Mouse (Mus musculus) adrenal gland, adult 2 months (tissue): ENCODE measurements around the gene Bax. TPM values are rescaled to one million over a fixed set of nuclear protein-coding genes. Genes with fewer than 3 reads are reported as not detected.
A peak's percentile ranks its signal among the peaks of the same experiment; 100 is the strongest.

Experiments used
- DNase-seq: peaks from one replicate; pipeline ENCODE4 v3.0.0; 2021
- microRNA-seq, 2 experiments: library from miRNA; unstranded; fragments of <30 nt; microRNA quantifications; one replicate each; pipeline ENCODE4 v1.2.0; 2021
- polyA plus RNA-seq: library from polyadenylated mRNA; depleted of rRNA; stranded (reverse); fragments of >200 nt; gene quantifications from 2 replicates; pipeline ENCODE4 v1.2.3, GENCODE M21; 2012; rRNA removed
- total RNA-seq, 2 experiments: library from RNA; stranded (reverse); gene quantifications; 2 replicates each; pipeline ENCODE4 v1.2.3; 2021

Bax gene
- total and polyA plus RNA-seq, 3 experiments, result 52.5 to 148 (median 60.6) TPM

DNA sequence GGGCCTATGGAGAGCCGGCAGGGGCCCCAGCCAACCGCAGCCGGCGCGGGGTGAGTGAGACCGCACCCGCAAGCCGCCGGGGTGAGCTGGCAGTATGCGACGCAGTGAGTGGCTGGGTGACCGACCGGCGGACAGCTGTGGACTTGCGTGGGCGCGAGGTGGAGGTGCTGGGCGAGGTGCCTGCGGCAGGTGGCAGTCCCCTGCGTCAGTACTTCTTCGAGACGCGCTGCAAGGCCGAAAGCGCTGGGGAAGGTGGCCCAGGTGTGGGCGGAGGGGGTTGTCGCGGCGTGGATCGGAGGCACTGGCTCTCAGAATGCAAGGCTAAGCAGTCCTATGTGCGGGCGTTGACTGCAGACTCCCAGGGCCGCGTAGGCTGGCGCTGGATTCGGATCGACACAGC lies 51.1 kb downstream of the Bax start:
- no peak for DNase-seq

DNA sequence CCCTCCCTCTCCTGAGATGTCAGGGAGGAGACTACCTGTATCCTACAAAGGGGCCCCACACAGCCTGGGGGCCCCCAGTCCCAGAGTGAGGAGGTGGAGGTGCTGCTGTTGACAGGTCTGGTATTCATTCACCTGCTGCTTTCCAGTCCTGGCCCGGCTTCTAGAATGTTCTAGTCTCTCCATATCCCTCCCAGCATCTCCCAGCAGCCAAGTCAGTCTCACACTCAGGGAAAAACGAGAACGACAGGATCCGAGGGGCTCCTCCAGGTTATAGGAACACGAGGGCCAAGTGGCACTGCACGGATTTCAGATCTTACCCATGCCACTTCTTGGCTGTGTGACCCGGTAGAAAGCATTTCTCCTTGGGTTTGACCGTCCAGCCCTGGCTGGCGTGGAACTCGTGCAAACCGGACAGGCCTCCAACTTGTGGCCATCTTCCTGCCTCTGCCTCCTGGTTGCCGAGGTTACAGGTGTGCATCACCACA lies 51.9 kb downstream of the Bax start:
- DNase-seq, result no peak

DNA sequence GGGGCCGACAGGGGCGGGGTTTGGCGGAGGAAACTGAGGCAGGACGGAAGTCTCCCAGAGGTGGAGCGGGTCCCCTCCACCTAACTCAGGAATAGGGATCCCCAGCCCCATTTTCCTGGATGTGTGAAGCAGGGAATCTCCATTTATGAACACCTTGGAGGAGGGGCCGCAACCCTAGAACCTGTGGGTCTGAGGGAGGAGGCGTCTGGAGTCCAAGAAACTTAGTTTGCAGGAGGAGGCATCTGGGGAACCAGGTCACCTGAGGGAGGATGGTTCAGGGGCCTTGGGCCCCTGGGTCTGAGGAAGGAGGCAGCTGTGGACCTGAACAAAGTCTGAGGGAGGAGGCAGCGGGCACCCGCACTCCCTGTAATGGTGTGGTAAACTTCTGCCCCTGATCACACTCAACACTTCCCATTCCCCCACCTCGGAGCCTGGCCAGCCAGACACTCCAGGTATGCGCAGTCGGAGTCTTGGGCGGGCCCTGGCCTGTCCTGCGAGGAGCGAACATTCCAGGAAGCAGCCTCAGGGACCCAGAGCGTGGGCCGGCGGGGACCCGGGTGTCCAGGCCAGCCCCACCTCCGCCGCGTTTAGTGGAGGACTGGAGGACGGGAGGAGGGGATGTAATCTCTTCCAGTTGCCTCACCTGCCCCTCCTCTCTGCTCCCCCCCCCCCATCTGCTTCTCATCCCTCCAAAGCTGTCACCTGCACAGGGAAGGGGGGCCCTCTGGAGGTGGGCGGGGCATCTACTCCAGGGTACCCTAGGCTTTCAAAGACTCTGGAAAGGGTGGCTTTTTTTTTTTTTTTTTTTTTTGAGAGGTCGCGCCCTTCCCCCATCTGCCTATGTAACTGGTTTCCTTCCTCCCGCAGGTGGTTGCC lies 52.6 kb downstream of the Bax start:
- DNase-seq, result no peak

DNA sequence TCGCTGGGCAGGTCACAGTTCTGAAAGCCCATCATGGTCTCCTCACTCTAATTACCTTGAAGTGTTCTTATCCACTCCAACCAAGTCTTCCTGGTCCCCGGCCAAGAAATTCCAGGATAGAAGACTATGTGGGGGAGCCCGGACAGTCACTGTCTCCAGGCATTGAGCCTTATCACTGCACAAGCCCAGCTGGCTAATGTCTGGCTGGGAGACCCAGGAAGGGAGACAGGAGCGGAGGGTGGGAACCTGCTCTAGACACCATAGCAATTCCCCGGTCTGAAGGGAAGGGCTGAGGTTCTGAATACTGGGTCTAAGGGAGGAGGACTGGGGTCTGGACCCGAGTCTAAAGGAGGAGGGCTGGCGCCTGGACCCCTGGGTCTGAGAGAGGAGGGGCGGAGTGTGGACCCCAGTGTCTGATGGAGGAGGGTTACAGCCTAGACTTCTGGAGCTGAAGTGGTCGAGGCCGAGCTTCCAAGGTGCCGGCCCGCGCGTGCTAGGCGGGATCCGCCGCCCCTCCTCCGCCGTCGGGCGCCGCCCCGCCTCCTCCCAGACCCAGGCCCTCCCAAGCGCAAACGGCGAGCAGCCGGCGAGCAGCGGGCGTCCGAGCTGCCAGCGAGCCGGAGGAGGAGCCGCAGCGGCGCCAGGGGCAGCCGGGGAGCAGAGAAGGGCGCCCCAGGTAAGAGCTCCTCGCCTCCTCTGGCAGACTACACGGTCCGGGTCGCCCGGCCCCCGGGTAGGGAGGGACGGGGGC lies 53.4 kb downstream of the Bax start, which contains the start of gene Ntf5:
Gene Ntf5, plus strand, starts transcription at position 583 of the 751 bp plus-strand sequence.
- DNase-seq, result peak; percentile 32

DNA sequence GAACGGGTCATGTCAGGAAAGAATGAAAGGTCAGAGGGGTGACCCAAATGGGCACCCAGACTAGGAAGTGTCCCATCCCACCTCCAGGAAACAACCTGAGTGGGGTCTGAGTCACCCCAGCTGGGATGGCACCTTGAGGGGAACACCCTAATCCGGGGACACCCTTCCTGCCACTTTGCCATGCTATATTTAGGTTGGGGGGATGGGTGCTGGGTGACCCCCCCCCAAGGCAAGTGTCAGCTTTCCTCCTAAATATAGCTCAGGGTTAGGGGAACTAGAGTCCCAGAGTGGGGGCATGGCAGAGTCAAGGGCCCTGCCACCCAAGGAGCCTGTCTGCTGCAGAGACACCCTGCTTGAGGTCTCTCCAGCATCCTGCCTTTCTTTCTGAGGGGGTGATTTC lies 54.3 kb downstream of the Bax start:
- DNase-seq, result no peak

Small RNAs within 50 kb of the gene (microRNA-seq; reads per million reads assigned to microRNA genes)
- 0.83 to 1.8 reads per million in 2 experiments for gene Gm22133

Other genes starting within 250 kb of the Bax start
Only the 30 nearest of the 33 such genes appear.
- gene Cd37, start 227.8 kb downstream of the Bax start, total RNA-seq, result 1 to 10 TPM; 2.9 to 5.2 TPM
- 10.9 and 14.3 TPM in 2 replicates for gene Cd37, start 227.8 kb downstream of the Bax start, polyA plus RNA-seq
- gene Slc6a16, start 225.8 kb downstream of the Bax start, total RNA-seq, result not detected
- 0.04 TPM in 1 of 2 replicates, not detected in the other for gene Slc6a16, start 225.8 kb downstream of the Bax start, polyA plus RNA-seq
- not detected for gene Slc6a21, start 189.4 kb downstream of the Bax start, total RNA-seq
- not detected in 2 replicates for gene Slc6a21, start 189.4 kb downstream of the Bax start, polyA plus RNA-seq
- 1 to 10 TPM; 5.2 to 9.4 TPM for gene Trpm4, start 133.1 kb downstream of the Bax start, total RNA-seq
- 8.8 and 11.2 TPM in 2 replicates for gene Trpm4, start 133.1 kb downstream of the Bax start, polyA plus RNA-seq
- gene Hrc, start 131.6 kb downstream of the Bax start, total RNA-seq, result under 1 TPM in 1 of 2 experiments, not detected in 1; 0.23 TPM
- 0.18 TPM in 1 of 2 replicates, not detected in the other for gene Hrc, start 131.6 kb downstream of the Bax start, polyA plus RNA-seq
- 1 to 10 TPM; 1.1 to 2.8 TPM for gene Ppfia3, start 99.9 kb downstream of the Bax start, total RNA-seq
- gene Ppfia3, start 99.9 kb downstream of the Bax start, polyA plus RNA-seq, result 4.3 and 4.7 TPM in 2 replicates
- gene Lin7b, start 96.3 kb downstream of the Bax start, total RNA-seq, result 1 to 10 TPM; 2.4 to 3.8 TPM
- 5.7 and 10.3 TPM in 2 replicates for gene Lin7b, start 96.3 kb downstream of the Bax start, polyA plus RNA-seq
- 100 to 1,000 TPM; 219 to 278 TPM for gene Snrnp70, start 71.2 kb downstream of the Bax start, total RNA-seq
- gene Snrnp70, start 71.2 kb downstream of the Bax start, polyA plus RNA-seq, result 230 and 236 TPM in 2 replicates
- not detected for gene Kcna7, start 61.2 kb downstream of the Bax start, total RNA-seq
- gene Kcna7, start 61.2 kb downstream of the Bax start, polyA plus RNA-seq, result not detected in 2 replicates
- gene Ntf5, start 53.2 kb downstream of the Bax start, total RNA-seq, result not detected
- not detected in 2 replicates for gene Ntf5, start 53.2 kb downstream of the Bax start, polyA plus RNA-seq
- gene Lhb, start 46.1 kb downstream of the Bax start, total RNA-seq, result not detected
- gene Lhb, start 46.1 kb downstream of the Bax start, polyA plus RNA-seq, result not detected in 2 replicates
- gene Gys1, start 32.1 kb downstream of the Bax start, total RNA-seq, result 10 to 100 TPM; 46.4 to 57.6 TPM
- 64.0 and 82.1 TPM in 2 replicates for gene Gys1, start 32.1 kb downstream of the Bax start, polyA plus RNA-seq
- 10 to 100 TPM; 38.2 to 52.3 TPM for gene Ruvbl2, start 28.8 kb downstream of the Bax start, total RNA-seq
- gene Ruvbl2, start 28.8 kb downstream of the Bax start, polyA plus RNA-seq, result 70.2 and 89.3 TPM in 2 replicates
- gene Ftl1, start 7.0 kb downstream of the Bax start, total RNA-seq, result 1,000 to 10,000 TPM; 1,338 to 1,480 TPM
- gene Ftl1, start 7.0 kb downstream of the Bax start, polyA plus RNA-seq, result 7,024 and 7,397 TPM in 2 replicates
- gene Tulp2, start 15.0 kb upstream of the Bax start, total RNA-seq, result under 1 TPM; 0.41 to 0.75 TPM
- gene Tulp2, start 15.0 kb upstream of the Bax start, polyA plus RNA-seq, result 0.44 and 0.64 TPM in 2 replicates
- 10 to 100 TPM in 1 of 2 experiments, 1 to 10 TPM in 1; 2.2 to 33.5 TPM for gene Gm45808, start 19.9 kb upstream of the Bax start, total RNA-seq
- 0.45 TPM in 1 of 2 replicates, not detected in the other for gene Gm45808, start 19.9 kb upstream of the Bax start, polyA plus RNA-seq
- 10 to 100 TPM; 55.4 to 71.1 TPM for gene Dhdh, start 21.9 kb upstream of the Bax start, total RNA-seq
- gene Dhdh, start 21.9 kb upstream of the Bax start, polyA plus RNA-seq, result 17.6 and 21.4 TPM in 2 replicates
- gene Nucb1, start 43.5 kb upstream of the Bax start, total RNA-seq, result 100 to 1,000 TPM; 280 to 286 TPM
- 594 and 643 TPM in 2 replicates for gene Nucb1, start 43.5 kb upstream of the Bax start, polyA plus RNA-seq
- 10 to 100 TPM; 49.0 to 57.8 TPM for gene Ppp1r15a, start 59.4 kb upstream of the Bax start, total RNA-seq
- 49.5 and 49.7 TPM in 2 replicates for gene Ppp1r15a, start 59.4 kb upstream of the Bax start, polyA plus RNA-seq
- gene Plekha4, start 59.4 kb upstream of the Bax start, total RNA-seq, result 1 to 10 TPM; 3.0 to 5.9 TPM
- gene Plekha4, start 59.4 kb upstream of the Bax start, polyA plus RNA-seq, result 9.8 and 15.6 TPM in 2 replicates
- gene Hsd17b14, start 88.0 kb upstream of the Bax start, total RNA-seq, result 1 to 10 TPM; 2.3 TPM
- gene Hsd17b14, start 88.0 kb upstream of the Bax start, polyA plus RNA-seq, result 1.5 and 2.3 TPM in 2 replicates
- 100 to 1,000 TPM; 213 to 292 TPM for gene Bcat2, start 103.3 kb upstream of the Bax start, total RNA-seq
- gene Bcat2, start 103.3 kb upstream of the Bax start, polyA plus RNA-seq, result 166 and 170 TPM in 2 replicates
- gene Fgf21, start 148.6 kb upstream of the Bax start, total RNA-seq, result not detected
- 0.15 and 0.16 TPM in 2 replicates for gene Fgf21, start 148.6 kb upstream of the Bax start, polyA plus RNA-seq
- gene Fut1, start 150.4 kb upstream of the Bax start, total RNA-seq, result not detected
- gene Fut1, start 150.4 kb upstream of the Bax start, polyA plus RNA-seq, result not detected in 2 replicates
- gene Izumo1, start 154.9 kb upstream of the Bax start, total RNA-seq, result under 1 TPM; 0.28 to 0.29 TPM
- 0.65 and 0.89 TPM in 2 replicates for gene Izumo1, start 154.9 kb upstream of the Bax start, polyA plus RNA-seq
- 10 to 100 TPM; 13.5 to 20.6 TPM for gene Rasip1, start 160.6 kb upstream of the Bax start, total RNA-seq
- gene Rasip1, start 160.6 kb upstream of the Bax start, polyA plus RNA-seq, result 42.9 and 56.4 TPM in 2 replicates
- 1 to 10 TPM; 3.0 to 5.8 TPM for gene Mamstr, start 173.1 kb upstream of the Bax start, total RNA-seq
- gene Mamstr, start 173.1 kb upstream of the Bax start, polyA plus RNA-seq, result 5.1 and 5.8 TPM in 2 replicates
- gene Fut2, start 199.5 kb upstream of the Bax start, total RNA-seq, result under 1 TPM in 1 of 2 experiments, not detected in 1; 0.09 TPM
- not detected in 2 replicates for gene Fut2, start 199.5 kb upstream of the Bax start, polyA plus RNA-seq
- under 1 TPM in 1 of 2 experiments, not detected in 1; 0.31 TPM for gene Ntn5, start 217.1 kb upstream of the Bax start, total RNA-seq
- gene Ntn5, start 217.1 kb upstream of the Bax start, polyA plus RNA-seq, result 0.40 and 0.86 TPM in 2 replicates
- under 1 TPM; 0.29 to 0.41 TPM for gene Sec1, start 227.5 kb upstream of the Bax start, total RNA-seq
- 0.57 and 0.58 TPM in 2 replicates for gene Sec1, start 227.5 kb upstream of the Bax start, polyA plus RNA-seq